Mouse (Mus musculus) ES-Bruce4 (cell line): ENCODE data around the gene Ptprd. TPM values are rescaled to one million over a fixed set of nuclear protein-coding genes. Genes with fewer than 3 reads are reported as not detected.

Experiments used
- H3K27ac ChIP-seq: 2 replicates; pipeline ENCODE4 v1.5.1; 2012; ENCODE audit warnings: low read length, inconsistent platforms; ENCODE audit not compliant: insufficient read depth
- H3K27me3 ChIP-seq: 2 replicates; pipeline ENCODE4 v1.6.1; 2012; ENCODE audit warnings: mild to moderate bottlenecking, low read length, inconsistent platforms; ENCODE audit not compliant: control insufficient read depth, poor library complexity, insufficient read depth, severe bottlenecking
- H3K36me3 ChIP-seq: 2 replicates; pipeline ENCODE4 v1.6.1; 2012; ENCODE audit warnings: inconsistent platforms, mild to moderate bottlenecking, low read length, moderate library complexity; ENCODE audit not compliant: control insufficient read depth, poor library complexity, insufficient read depth, severe bottlenecking
- H3K4me1 ChIP-seq: one replicate; pipeline ENCODE4 v1.8.1; 2011; ENCODE audit warnings: low read length; ENCODE audit not compliant: control insufficient read depth, insufficient read depth
- H3K4me3 ChIP-seq: 2 replicates; pipeline ENCODE4 v1.5.1; 2011; ENCODE audit warnings: low read depth, mild to moderate bottlenecking, low read length
- H3K9ac ChIP-seq: 2 replicates; pipeline ENCODE4 v1.6.1; 2012; ENCODE audit warnings: low read depth, mild to moderate bottlenecking, inconsistent platforms; ENCODE audit not compliant: poor library complexity, severe bottlenecking
- H3K9me3 ChIP-seq: replicated peaks from 2 replicates; pipeline ENCODE4 v1.6.1; 2012; ENCODE audit warnings: mild to moderate bottlenecking, low read length, inconsistent platforms; ENCODE audit not compliant: control insufficient read depth, poor library complexity, insufficient read depth, severe bottlenecking
- CTCF ChIP-seq: IDR thresholded peaks from one replicate; pipeline ENCODE4 v1.8.1; 2011; ENCODE audit warnings: low read depth, low read length
- EP300 ChIP-seq: IDR thresholded peaks from 2 replicates; pipeline ENCODE4 v1.6.1; 2011; ENCODE audit warnings: low read depth, low read length; ENCODE audit not compliant: insufficient read depth
- POLR2A ChIP-seq: IDR thresholded peaks from one replicate; pipeline ENCODE4 v1.8.1; 2011; ENCODE audit warnings: low read length; ENCODE audit not compliant: insufficient read depth
- polyA plus RNA-seq: library from polyadenylated mRNA; stranded (reverse); fragments of >200 nt; gene quantifications from 2 replicates; pipeline ENCODE4 v1.2.4, GENCODE M21; 2011; ENCODE audit warnings: low read depth; ENCODE audit not compliant: missing spikeins, insufficient read depth, insufficient read length

Ptprd gene
- polyA plus RNA-seq, 1 experiment: 2.8 TPM

DNA sequence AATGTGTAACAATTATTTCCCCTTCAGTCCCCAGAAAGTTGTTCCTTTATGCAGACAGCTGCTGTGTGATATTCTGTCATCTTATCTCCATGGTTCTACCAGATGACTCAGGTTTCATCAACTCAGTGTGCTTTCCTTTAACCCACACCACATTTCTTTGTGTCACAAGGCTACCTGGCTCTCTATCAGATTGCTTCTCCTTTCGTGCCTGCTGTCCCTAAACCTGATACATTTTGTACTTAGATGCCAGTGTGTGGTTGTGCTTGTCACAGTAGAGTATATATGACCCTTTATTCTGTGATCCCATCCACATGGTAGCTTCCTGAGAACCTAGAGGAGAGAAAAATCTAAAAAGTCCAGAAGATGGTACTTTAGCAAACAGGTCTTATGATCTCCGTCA lies 1445.3 kb downstream of the Ptprd start:
- Histone ChIP-seq H3K9ac (no peak overlapping the region), H3K27me3 (no peaks in the 10 kb centered on the region), H3K27ac (no peak overlapping the region), H3K4me1 (no peaks in the 10 kb centered on the region), H3K4me3 (no peak overlapping the region), H3K36me3 (no peaks in the 10 kb centered on the region), H3K9me3 (no peaks in the 10 kb centered on the region)
- no peak for TF ChIP-seq CTCF

DNA sequence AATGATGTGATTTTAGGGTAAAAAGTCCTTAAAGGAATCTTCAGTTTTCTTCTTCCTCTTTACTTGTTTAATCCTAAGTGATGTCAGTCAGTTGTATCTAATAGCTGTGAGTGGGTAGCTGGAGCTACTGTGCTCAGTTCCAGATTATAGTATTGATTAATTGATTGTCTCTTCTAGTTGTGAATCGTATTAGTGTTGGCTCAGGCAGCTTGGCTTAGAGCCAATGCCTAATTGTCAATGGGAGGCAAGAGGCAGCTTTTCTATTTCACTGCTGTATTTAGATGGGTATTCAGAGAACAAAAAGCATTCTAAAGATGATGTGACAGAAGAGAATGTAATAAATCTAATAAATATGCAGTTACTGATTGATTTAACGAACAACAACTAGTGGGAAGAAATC lies 1461.1 kb downstream of the Ptprd start:
- H3K4me3 ChIP-seq: no peak overlapping the region
- H3K27ac ChIP-seq: no peak overlapping the region
- H3K4me1 ChIP-seq: no peaks in the 10 kb centered on the region
- H3K9me3 ChIP-seq: no peaks in the 10 kb centered on the region
- no peak overlapping the region for H3K9ac ChIP-seq
- H3K36me3 ChIP-seq: no peaks in the 10 kb centered on the region
- no peaks in the 10 kb centered on the region for H3K27me3 ChIP-seq
- TF ChIP-seq POLR2A (no peak), EP300 (no peak), CTCF (no peak)

DNA sequence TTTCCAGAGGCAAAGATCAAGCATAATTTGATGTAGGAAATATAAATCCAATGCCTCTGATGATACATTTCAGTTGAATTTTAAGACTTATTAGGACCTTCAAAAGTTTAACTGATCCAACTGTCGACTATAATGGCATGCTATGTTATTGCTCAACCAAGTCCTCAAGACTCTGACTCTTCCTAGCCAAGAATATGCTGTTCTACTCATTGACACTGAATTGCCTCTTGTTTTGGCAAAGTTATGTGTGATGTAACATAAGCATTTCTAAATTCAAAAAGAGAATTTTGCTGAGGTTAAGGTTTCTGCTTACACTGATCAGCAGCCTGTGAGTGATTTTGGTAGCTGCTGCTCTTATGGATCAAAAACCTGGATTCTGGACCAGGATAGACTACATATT lies 1475.9 kb downstream of the Ptprd start:
- H3K27me3 ChIP-seq: no peaks in the 10 kb centered on the region
- no peaks in the 10 kb centered on the region for H3K9me3 ChIP-seq
- TF ChIP-seq POLR2A: no peak
- TF ChIP-seq EP300: no peak
- no peak for TF ChIP-seq CTCF
- no peak overlapping the region for H3K4me3 ChIP-seq
- H3K9ac ChIP-seq: no peak overlapping the region
- H3K36me3 ChIP-seq: no peaks in the 10 kb centered on the region
- H3K27ac ChIP-seq: no peak overlapping the region
- no peaks in the 10 kb centered on the region for H3K4me1 ChIP-seq

DNA sequence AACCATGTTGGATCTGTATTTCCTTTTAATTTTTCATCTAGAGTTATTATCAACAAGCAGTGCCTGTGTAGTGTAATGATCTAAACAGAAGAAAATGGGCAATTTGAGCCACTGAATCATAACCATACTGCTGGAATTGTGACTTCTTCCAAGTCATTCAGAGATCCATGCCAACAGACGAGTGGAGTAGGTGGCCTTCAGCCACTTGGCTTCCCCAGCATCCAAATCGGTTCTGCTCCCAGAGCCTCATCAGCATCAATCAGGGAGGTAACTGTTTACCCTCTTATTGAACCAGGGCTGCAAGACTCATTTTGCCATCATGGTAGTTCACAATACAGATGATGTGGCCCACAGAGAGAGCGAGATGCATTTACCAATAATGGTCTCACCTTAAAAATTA lies 1536.0 kb downstream of the Ptprd start:
- H3K27me3 ChIP-seq: no peaks in the 10 kb centered on the region
- no peak overlapping the region for H3K27ac ChIP-seq
- H3K9ac ChIP-seq: no peak overlapping the region
- TF ChIP-seq POLR2A (no peak), EP300 (no peak), CTCF (no peak)
- no peaks in the 10 kb centered on the region for H3K36me3 ChIP-seq
- no peak overlapping the region for H3K4me3 ChIP-seq
- no peaks in the 10 kb centered on the region for H3K9me3 ChIP-seq
- no peaks in the 10 kb centered on the region for H3K4me1 ChIP-seq

DNA sequence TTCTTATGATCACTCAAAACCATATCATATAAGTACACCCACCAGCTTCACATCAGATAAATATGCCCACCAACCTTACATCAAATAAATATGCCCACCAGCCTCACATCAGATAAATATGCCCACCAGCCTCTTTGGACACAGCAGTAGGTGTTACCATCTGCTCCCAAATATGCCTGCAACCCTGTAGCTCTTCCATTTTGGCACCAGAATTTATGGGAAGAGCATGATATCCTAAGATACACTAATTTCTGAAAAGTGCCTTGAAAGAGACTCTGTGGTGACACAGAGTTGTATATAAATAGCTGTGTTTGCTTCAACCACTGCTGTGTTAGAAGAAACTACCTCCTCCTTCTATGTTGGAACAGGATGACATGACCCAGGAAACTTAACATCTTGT lies 1538.5 kb downstream of the Ptprd start:
- TF ChIP-seq EP300 (no peak), CTCF (no peak), POLR2A (no peak)
- Histone ChIP-seq H3K36me3 (no peaks in the 10 kb centered on the region), H3K27me3 (no peaks in the 10 kb centered on the region), H3K27ac (no peak overlapping the region), H3K9ac (no peak overlapping the region), H3K4me1 (no peaks in the 10 kb centered on the region), H3K9me3 (no peaks in the 10 kb centered on the region), H3K4me3 (no peak overlapping the region)

DNA sequence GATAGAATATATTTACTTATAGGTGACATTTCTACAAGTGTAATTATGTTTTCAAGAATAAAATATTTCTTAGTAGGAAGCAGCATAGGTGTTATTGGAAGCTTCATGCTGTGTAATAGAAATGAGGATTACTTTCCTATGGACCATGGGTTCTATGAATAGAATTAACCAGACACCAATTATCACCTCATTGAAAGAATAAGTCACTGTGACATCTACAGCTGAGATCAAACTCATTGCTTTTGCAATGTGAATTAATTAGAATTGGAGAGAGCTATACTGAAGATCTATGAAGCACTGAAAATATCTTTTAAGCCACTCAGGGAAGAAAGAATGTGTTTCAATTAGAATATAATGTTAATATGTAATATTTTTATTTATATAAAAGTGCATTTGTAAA lies 1539.1 kb downstream of the Ptprd start:
- H3K9me3 ChIP-seq: no peaks in the 10 kb centered on the region
- TF ChIP-seq CTCF: no peak
- TF ChIP-seq EP300: no peak
- TF ChIP-seq POLR2A: no peak
- no peaks in the 10 kb centered on the region for H3K36me3 ChIP-seq
- H3K4me1 ChIP-seq: no peaks in the 10 kb centered on the region
- H3K27me3 ChIP-seq: no peaks in the 10 kb centered on the region
- no peak overlapping the region for H3K4me3 ChIP-seq
- H3K9ac ChIP-seq: no peak overlapping the region
- no peak overlapping the region for H3K27ac ChIP-seq
